Mouse (Mus musculus): ENCODE measurements around the gene Zfp14. TPM values are rescaled to one million over a fixed set of nuclear protein-coding genes. Genes with fewer than 3 reads are reported as not detected.

Zfp14 gene
- total RNA-seq, 1 experiment, result 2.1 TPM

DNA sequence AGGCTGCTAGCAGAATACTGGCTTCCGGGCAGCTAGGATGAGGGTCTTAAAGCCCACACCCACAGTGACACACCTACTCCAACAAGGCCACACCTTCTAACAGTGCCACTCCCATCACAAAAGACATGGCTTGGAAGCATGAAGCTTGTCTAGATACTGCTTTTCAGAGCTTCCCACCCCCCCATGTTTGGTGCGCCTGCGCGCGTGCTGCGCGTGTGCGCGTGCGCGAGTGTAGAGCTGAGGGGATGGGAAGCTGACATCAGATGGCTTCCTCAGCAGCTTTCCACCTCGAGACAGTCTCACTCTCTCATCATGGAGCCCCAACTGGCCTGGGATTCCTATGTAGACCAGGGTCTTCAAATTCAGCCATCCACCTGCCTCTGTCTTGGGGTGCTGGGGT is 16.8 kb downstream of the Zfp14 start:
- no peak for DNase-seq (ENCODE audit: low read depth, low spot score)
- Histone ChIP-seq H3K9ac (ENCODE audit: insufficient read depth, low read depth, low read length, poor library complexity, severe bottlenecking) (peak overlapping the region; percentile 44; the same call in 1 of the 2 replicates), H3K9me3 (ENCODE audit: control insufficient read depth, insufficient read depth, low read depth, low read length) (no peaks in the 10 kb centered on the region), H3K27ac (ENCODE audit: insufficient read depth, low read depth, low read length, poor library complexity, severe bottlenecking) (no peak overlapping the region), H3K36me3 (ENCODE audit: control insufficient read depth, insufficient read depth, low read length, poor library complexity, severe bottlenecking) (peaks cover 8% of the 10 kb centered on the region), H3K4me3 (ENCODE audit: insufficient read depth in 1 of 2, low read depth in 1 of 2, low read length in 2 of 2, poor library complexity in 1 of 2, severe bottlenecking in 1 of 2) (peak overlapping the region; percentile 39 to 41; a peak in 3 of 4 replicates), H3K4me1 (ENCODE audit: control insufficient read depth in 2 of 2, insufficient read depth in 2 of 2, low read length in 2 of 2, poor library complexity in 1 of 2) (peaks cover 7 to 15% of the 10 kb centered on the region in 2 experiments; a peak in 3 of 4 replicates)
- in situ Hi-C loops (cut with MboI; ENCODE audit: low sequenced_read_pairs in 2 of 2, unreplicated experiment in 2 of 2), result no loop called here
- no peak for TF ChIP-seq CHD2 (IDR thresholded peaks at IDR 0.05; ENCODE audit: low read depth, low read length)
- no peak for TF ChIP-seq MAFK (IDR thresholded peaks at IDR 0.05; ENCODE audit: insufficient read depth, low read depth, low read length)
- no peak for TF ChIP-seq ZNF384 (IDR thresholded peaks at IDR 0.05; ENCODE audit: low read depth, low read length)
- no peak for TF ChIP-seq HCFC1 (IDR thresholded peaks at IDR 0.05; ENCODE audit: borderline replicate concordance, insufficient read depth, low read length)
- TF ChIP-seq ZC3H11A (IDR thresholded peaks at IDR 0.05; ENCODE audit: borderline replicate concordance, low read depth, low read length), result no peak

DNA sequence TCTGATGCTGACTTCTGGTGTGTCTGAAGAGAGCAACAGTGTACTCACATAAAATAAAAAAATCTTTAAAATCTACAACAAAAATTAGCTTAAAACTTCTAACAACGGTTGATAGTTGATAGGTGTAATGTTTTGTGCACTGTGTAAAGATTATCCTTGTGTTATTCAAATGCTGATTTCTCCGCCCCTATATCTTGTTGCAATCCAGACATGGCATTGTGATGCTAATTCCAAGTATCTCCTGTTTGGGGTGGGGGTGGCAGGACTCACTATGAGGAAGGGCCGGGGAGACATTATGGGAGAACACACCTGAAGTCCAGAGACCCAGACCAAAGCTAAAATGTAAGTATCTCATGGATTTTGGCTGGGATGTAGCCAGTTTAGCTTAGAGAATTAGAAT is 19.8 kb downstream of the Zfp14 start:
- Histone ChIP-seq H3K27ac (ENCODE audit: insufficient read depth, low read depth, low read length, poor library complexity, severe bottlenecking) (peak overlapping the region; percentile 84; the same call in 1 of the 2 replicates), H3K36me3 (ENCODE audit: control insufficient read depth, insufficient read depth, low read length, poor library complexity, severe bottlenecking) (peaks cover 10% of the 10 kb centered on the region; the same call in 1 of the 2 replicates), H3K4me1 (ENCODE audit: control insufficient read depth in 2 of 2, insufficient read depth in 2 of 2, low read length in 2 of 2, poor library complexity in 1 of 2) (peaks cover 7 to 29% of the 10 kb centered on the region in 2 experiments; a peak in 3 of 4 replicates), H3K4me3 (ENCODE audit: insufficient read depth in 1 of 2, low read depth in 1 of 2, low read length in 2 of 2, poor library complexity in 1 of 2, severe bottlenecking in 1 of 2) (peak overlapping the region; percentile 21 to 48; a peak in 3 of 4 replicates), H3K9me3 (ENCODE audit: control insufficient read depth, insufficient read depth, low read depth, low read length) (no peaks in the 10 kb centered on the region), H3K9ac (ENCODE audit: insufficient read depth, low read depth, low read length, poor library complexity, severe bottlenecking) (no peak overlapping the region)
- in situ Hi-C loops (cut with MboI; ENCODE audit: low sequenced_read_pairs in 2 of 2, unreplicated experiment in 2 of 2), result no loop called here
- DNase-seq (ENCODE audit: low read depth, low spot score), result peak; percentile 39
- no peak for TF ChIP-seq ZNF384 (IDR thresholded peaks at IDR 0.05; ENCODE audit: low read depth, low read length)
- TF ChIP-seq MAFK (IDR thresholded peaks at IDR 0.05; ENCODE audit: insufficient read depth, low read depth, low read length), result no peak
- TF ChIP-seq ZC3H11A (IDR thresholded peaks at IDR 0.05; ENCODE audit: borderline replicate concordance, low read depth, low read length), result no peak
- no peak for TF ChIP-seq HCFC1 (IDR thresholded peaks at IDR 0.05; ENCODE audit: borderline replicate concordance, insufficient read depth, low read length)
- no peak for TF ChIP-seq CHD2 (IDR thresholded peaks at IDR 0.05; ENCODE audit: low read depth, low read length)

DNA sequence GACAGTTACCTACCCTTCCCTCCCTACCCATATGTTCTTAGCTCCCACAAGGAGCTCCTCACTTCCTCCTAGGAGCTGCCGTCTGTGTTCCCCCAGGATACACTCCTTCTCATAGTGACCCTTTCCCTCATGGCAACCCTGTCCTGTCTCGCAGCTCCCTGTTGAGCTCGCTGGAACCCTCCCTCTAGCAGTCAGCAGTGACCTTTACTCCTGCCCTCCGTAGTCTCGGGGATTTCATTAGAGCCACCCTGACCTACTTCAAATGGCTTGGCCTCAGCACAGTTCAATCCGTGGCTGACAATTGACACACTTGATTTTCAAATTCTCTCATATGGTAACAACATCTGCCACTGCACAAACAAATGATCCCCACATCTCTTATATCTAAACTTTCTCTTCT is 20.5 kb downstream of the Zfp14 start:
- H3K4me3 ChIP-seq (ENCODE audit: insufficient read depth in 1 of 2, low read depth in 1 of 2, low read length in 2 of 2, poor library complexity in 1 of 2, severe bottlenecking in 1 of 2), result peak overlapping the region in 1 of 2 experiments; percentile 25; a peak in 1 of 4 replicates
- no peak for DNase-seq (ENCODE audit: low read depth, low spot score)
- H3K27ac ChIP-seq (ENCODE audit: insufficient read depth, low read depth, low read length, poor library complexity, severe bottlenecking), result peak overlapping the region; percentile 89
- H3K9me3 ChIP-seq (ENCODE audit: control insufficient read depth, insufficient read depth, low read depth, low read length), result no peaks in the 10 kb centered on the region
- peaks cover 15% of the 10 kb centered on the region; the same call in 1 of the 2 replicates for H3K36me3 ChIP-seq (ENCODE audit: control insufficient read depth, insufficient read depth, low read length, poor library complexity, severe bottlenecking)
- peak overlapping the region; percentile 65 for H3K9ac ChIP-seq (ENCODE audit: insufficient read depth, low read depth, low read length, poor library complexity, severe bottlenecking)
- in situ Hi-C loops (cut with MboI; ENCODE audit: low sequenced_read_pairs in 2 of 2, unreplicated experiment in 2 of 2), result no loop called here
- no peak for TF ChIP-seq CHD2 (IDR thresholded peaks at IDR 0.05; ENCODE audit: low read depth, low read length)
- TF ChIP-seq ZC3H11A (IDR thresholded peaks at IDR 0.05; ENCODE audit: borderline replicate concordance, low read depth, low read length), result no peak
- TF ChIP-seq ZNF384 (IDR thresholded peaks at IDR 0.05; ENCODE audit: low read depth, low read length), result no peak
- no peak for TF ChIP-seq MAFK (IDR thresholded peaks at IDR 0.05; ENCODE audit: insufficient read depth, low read depth, low read length)
- no peak for TF ChIP-seq HCFC1 (IDR thresholded peaks at IDR 0.05; ENCODE audit: borderline replicate concordance, insufficient read depth, low read length)
- H3K4me1 ChIP-seq (ENCODE audit: control insufficient read depth in 2 of 2, insufficient read depth in 2 of 2, low read length in 2 of 2, poor library complexity in 1 of 2), result peaks cover 9 to 35% of the 10 kb centered on the region in 2 experiments

DNA sequence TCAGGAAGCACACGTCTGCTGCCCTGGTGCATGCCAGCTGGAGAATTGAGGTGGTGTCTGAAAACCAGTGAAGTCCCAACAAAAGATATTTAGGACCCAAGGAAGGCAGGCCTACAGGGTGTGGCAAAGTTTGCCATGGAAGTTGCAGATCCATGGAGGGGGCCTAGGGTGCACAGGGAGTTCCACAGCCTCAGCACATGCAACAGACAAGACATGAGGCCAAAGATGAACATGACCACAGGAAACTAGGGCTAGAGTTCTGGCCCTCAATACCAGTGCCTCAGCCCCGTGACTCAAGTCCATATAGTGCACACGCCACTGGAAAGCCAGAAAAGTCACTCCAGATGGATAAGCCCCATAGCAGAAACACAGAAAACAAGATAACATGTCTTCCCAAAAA is 22.6 kb downstream of the Zfp14 start:
- TF ChIP-seq MAFK (IDR thresholded peaks at IDR 0.05; ENCODE audit: insufficient read depth, low read depth, low read length) (no peak), CHD2 (IDR thresholded peaks at IDR 0.05; ENCODE audit: low read depth, low read length) (no peak)
- in situ Hi-C loops (cut with MboI; ENCODE audit: low sequenced_read_pairs in 2 of 2, unreplicated experiment in 2 of 2), result no loop called here
- peaks cover 11 to 34% of the 10 kb centered on the region in 2 experiments for H3K4me1 ChIP-seq (ENCODE audit: control insufficient read depth in 2 of 2, insufficient read depth in 2 of 2, low read length in 2 of 2, poor library complexity in 1 of 2)
- peaks cover 29% of the 10 kb centered on the region for H3K36me3 ChIP-seq (ENCODE audit: control insufficient read depth, insufficient read depth, low read length, poor library complexity, severe bottlenecking)
- H3K4me3 ChIP-seq (ENCODE audit: insufficient read depth in 1 of 2, low read depth in 1 of 2, low read length in 2 of 2, poor library complexity in 1 of 2, severe bottlenecking in 1 of 2), result no peak overlapping the region
- H3K9ac ChIP-seq (ENCODE audit: insufficient read depth, low read depth, low read length, poor library complexity, severe bottlenecking), result no peak overlapping the region
- DNase-seq (ENCODE audit: low read depth, low spot score), result no peak
- H3K9me3 ChIP-seq (ENCODE audit: control insufficient read depth, insufficient read depth, low read depth, low read length), result no peaks in the 10 kb centered on the region
- H3K27ac ChIP-seq (ENCODE audit: insufficient read depth, low read depth, low read length, poor library complexity, severe bottlenecking), result no peak overlapping the region; the same call in 1 of the 2 replicates

DNA sequence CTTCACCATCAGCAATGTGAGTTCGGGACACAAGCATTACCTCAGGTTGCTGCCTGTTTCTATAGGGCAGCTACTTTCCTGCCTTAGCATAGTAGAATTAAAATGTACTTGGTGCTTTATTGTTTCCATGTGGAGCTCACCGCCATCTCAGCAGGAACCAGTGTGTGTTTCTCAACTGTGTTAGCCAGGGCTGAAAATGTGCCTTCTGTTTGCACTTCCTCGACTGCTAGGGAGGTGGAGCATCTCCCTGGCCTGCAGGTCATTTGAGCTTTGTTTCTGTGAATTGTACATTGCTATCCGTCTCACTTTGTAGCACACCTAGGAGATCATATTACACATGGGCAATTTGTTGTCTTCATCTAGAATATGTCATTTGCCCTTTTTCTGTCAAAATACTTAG is 23.8 kb downstream of the Zfp14 start:
- no peak for TF ChIP-seq ZNF384 (IDR thresholded peaks at IDR 0.05; ENCODE audit: low read depth, low read length)
- no peak for TF ChIP-seq HCFC1 (IDR thresholded peaks at IDR 0.05; ENCODE audit: borderline replicate concordance, insufficient read depth, low read length)
- no peak for TF ChIP-seq ZC3H11A (IDR thresholded peaks at IDR 0.05; ENCODE audit: borderline replicate concordance, low read depth, low read length)
- TF ChIP-seq CHD2 (IDR thresholded peaks at IDR 0.05; ENCODE audit: low read depth, low read length), result no peak
- no peak for TF ChIP-seq MAFK (IDR thresholded peaks at IDR 0.05; ENCODE audit: insufficient read depth, low read depth, low read length)
- in situ Hi-C loops (cut with MboI; ENCODE audit: low sequenced_read_pairs in 2 of 2, unreplicated experiment in 2 of 2), result no loop called here
- Histone ChIP-seq H3K9ac (ENCODE audit: insufficient read depth, low read depth, low read length, poor library complexity, severe bottlenecking) (no peak overlapping the region), H3K4me1 (ENCODE audit: control insufficient read depth in 2 of 2, insufficient read depth in 2 of 2, low read length in 2 of 2, poor library complexity in 1 of 2) (peaks cover 9 to 36% of the 10 kb centered on the region in 2 experiments), H3K27ac (ENCODE audit: insufficient read depth, low read depth, low read length, poor library complexity, severe bottlenecking) (no peak overlapping the region), H3K9me3 (ENCODE audit: control insufficient read depth, insufficient read depth, low read depth, low read length) (no peaks in the 10 kb centered on the region), H3K36me3 (ENCODE audit: control insufficient read depth, insufficient read depth, low read length, poor library complexity, severe bottlenecking) (peaks cover 41% of the 10 kb centered on the region), H3K4me3 (ENCODE audit: insufficient read depth in 1 of 2, low read depth in 1 of 2, low read length in 2 of 2, poor library complexity in 1 of 2, severe bottlenecking in 1 of 2) (no peak overlapping the region)
- no peak for DNase-seq (ENCODE audit: low read depth, low spot score)

Measured in ES-E14 (cell line).